Mouse (Mus musculus) cerebellum, postnatal 4 days (tissue): ENCODE measurements at regions not wholly inside any gene's neighbourhood (a gene's known extent, or its start where the extent isn't known, plus 50 kb on each side); places are given as distances from the start of the nearest gene placed in this dataset.
"Not testable (repeated sequence)": the region's sequence is repeated elsewhere in the genome, so short reads cannot be mapped to it uniquely, and the experiment has no call there.

Source experiments
- DNase-seq, 2 experiments: peaks; one replicate each; pipeline ENCODE4 v3.0.0; 2022; ENCODE audit warnings: low spot score in 2 of 2, mixed read lengths in 1 of 2

GRCm38 (mm10) chr9:14058592-14059227 is 216.2 kb upstream of the Sesn3 start:
- DNase-seq = no peak

- no peak for DNase-seq
These were observed 215.6 kb upstream of the Sesn3 start for GRCm38 (mm10) chr9:14059228-14059779.

- no peak for DNase-seq
These were observed 214.6 kb upstream of the Sesn3 start for GRCm38 (mm10) chr9:14060257-14060656.

GRCm38 (mm10) chr9:14061389-14061788 is 213.5 kb upstream of the Sesn3 start:
- no peak for DNase-seq

GRCm38 (mm10) chr9:14061840-14062239 is 213.0 kb upstream of the Sesn3 start:
- no peak for DNase-seq

- no peak for DNase-seq
These were observed 212.2 kb upstream of the Sesn3 start for GRCm38 (mm10) chr9:14062706-14063105.

GRCm38 (mm10) chr9:14066741-14067140 is 208.1 kb upstream of the Sesn3 start:
- not testable (repeated sequence) for DNase-seq

GRCm38 (mm10) chr9:14069076-14069475 is 205.8 kb upstream of the Sesn3 start:
- no peak for DNase-seq

- DNase-seq = no peak
These were observed 205.1 kb upstream of the Sesn3 start for GRCm38 (mm10) chr9:14069770-14070169.

GRCm38 (mm10) chr9:14071728-14072127 is 203.1 kb upstream of the Sesn3 start:
- DNase-seq = no peak

- no peak for DNase-seq
These were observed 201.9 kb upstream of the Sesn3 start for GRCm38 (mm10) chr9:14072950-14073349.

GRCm38 (mm10) chr9:14074273-14074672 is 200.6 kb upstream of the Sesn3 start:
- DNase-seq = no peak

- not testable (repeated sequence) for DNase-seq
These were observed 200.0 kb upstream of the Sesn3 start for GRCm38 (mm10) chr9:14074866-14075265.

- DNase-seq = peak; percentile 33 to 61
These were observed 199.4 kb upstream of the Sesn3 start for GRCm38 (mm10) chr9:14075452-14075851.

GRCm38 (mm10) chr9:14075868-14076267 is 199.0 kb upstream of the Sesn3 start:
- no peak for DNase-seq

GRCm38 (mm10) chr9:14076728-14077127 is 198.1 kb upstream of the Sesn3 start:
- no peak for DNase-seq

GRCm38 (mm10) chr9:14081138-14081537 is 193.7 kb upstream of the Sesn3 start:
- no peak for DNase-seq

- DNase-seq = no peak
These were observed 188.7 kb upstream of the Sesn3 start for GRCm38 (mm10) chr9:14086201-14086600.

- DNase-seq = no peak
These were observed 188.3 kb upstream of the Sesn3 start for GRCm38 (mm10) chr9:14086611-14087010.

GRCm38 (mm10) chr9:14087874-14088273 is 187.0 kb upstream of the Sesn3 start:
- no peak for DNase-seq

- peak in 1 of 2 experiments; percentile 17 for DNase-seq
These were observed 185.0 kb upstream of the Sesn3 start for GRCm38 (mm10) chr9:14089791-14090256.

- no peak for DNase-seq
These were observed 184.4 kb upstream of the Sesn3 start for GRCm38 (mm10) chr9:14090454-14090853.

- no peak for DNase-seq
These were observed 183.6 kb upstream of the Sesn3 start for GRCm38 (mm10) chr9:14091099-14091930.
